Mouse (Mus musculus) midbrain, embryonic 14.5 days (tissue): ENCODE results near the gene Cfi. TPM values are rescaled to one million over a fixed set of nuclear protein-coding genes. Genes with fewer than 3 reads are reported as not detected.

Source experiments
- ATAC-seq: fragments of 200-750 bp; cut with Nextera tagmentation; 2 replicates; pipeline ENCODE4 v1.8.0; 2017; ENCODE audit warnings: moderate number of reproducible peaks, moderate library complexity; ENCODE audit not compliant: low FRiP score, low TSS enrichment
- DNase-seq: peaks from one replicate; pipeline ENCODE4 v3.0.0-alpha.2; 2015
- H3K27ac ChIP-seq: fragments of 300-500 bp; sonication (generic); replicated peaks from 2 replicates; pipeline ENCODE4 v1.5.1; 2014; ENCODE audit warnings: mild to moderate bottlenecking, low read depth, low read length, moderate library complexity
- H3K27me3 ChIP-seq: fragments of 300-500 bp; sonication (generic); 2 replicates; pipeline ENCODE4 v1.6.1; 2014; ENCODE audit warnings: low read length, control low read depth, mixed read lengths; ENCODE audit not compliant: control insufficient read depth, insufficient read depth
- H3K36me3 ChIP-seq: fragments of 300-500 bp; sonication (generic); 2 replicates; pipeline ENCODE4 v1.6.1; 2014; ENCODE audit warnings: low read length, control low read depth; ENCODE audit not compliant: control insufficient read depth, insufficient read depth
- H3K4me1 ChIP-seq: fragments of 300-500 bp; sonication (generic); 2 replicates; pipeline ENCODE4 v1.6.1; 2014; ENCODE audit warnings: mild to moderate bottlenecking, antibody characterized with exemption, low read length, control low read depth; ENCODE audit not compliant: control insufficient read depth, insufficient read depth
- H3K4me2 ChIP-seq: fragments of 300-500 bp; sonication (generic); 2 replicates; pipeline ENCODE4 v1.6.1; 2014; ENCODE audit warnings: mild to moderate bottlenecking, low read length, moderate library complexity
- H3K4me3 ChIP-seq: fragments of 300-500 bp; sonication (generic); replicated peaks from 2 replicates; pipeline ENCODE4 v1.5.1; 2014; ENCODE audit warnings: low read depth, low read length
- H3K9ac ChIP-seq: fragments of 300-500 bp; sonication (generic); replicated peaks from 2 replicates; pipeline ENCODE4 v1.6.1; 2014; ENCODE audit warnings: mild to moderate bottlenecking, low read length, moderate library complexity
- H3K9me3 ChIP-seq: fragments of 300-500 bp; sonication (generic); 2 replicates; pipeline ENCODE4 v1.6.1; 2016; ENCODE audit warnings: low read length, control low read depth, mixed read lengths; ENCODE audit not compliant: control insufficient read depth
- WGBS: fragments of 180-500 bp; shearing (Covaris S2); extraction: QIAGEN DNeasy Blood & Tissue Kit; methylation state at CpG from one replicate; pipeline ENCODE4 v1.1.7; 2014; 5-methylcytosine and 5-hydroxymethylcytosine counted together
- polyA plus RNA-seq: library from polyadenylated mRNA; unstranded; fragments of >200 nt; fragmentation: Nextera tagmentation; extraction: Ambion mirVana; gene quantifications from 2 replicates; pipeline ENCODE4 v1.2.1, GENCODE M21; 2014

Cfi gene
- polyA plus RNA-seq, 1 experiment from 2014 or later, result 0.39 TPM

GRCm38 (mm10) chr3:129923581-129923980 lies 87.9 kb downstream of the Cfi start:
- no peak overlapping the region for H3K4me3 ChIP-seq
- no peaks in the 10 kb centered on the region for H3K27me3 ChIP-seq
- no peaks in the 10 kb centered on the region for H3K4me1 ChIP-seq
- H3K4me2 ChIP-seq, result no peak overlapping the region
- DNase-seq (no peak), ATAC-seq (no peak)
- H3K27ac ChIP-seq, result no peak overlapping the region
- 92% methylated on average over 7 of the region's 7 CpGs for WGBS
- no peak overlapping the region for H3K9ac ChIP-seq
- no peaks in the 10 kb centered on the region for H3K36me3 ChIP-seq
- no peaks in the 10 kb centered on the region for H3K9me3 ChIP-seq

Other genes starting within 250 kb of the Cfi start
- 1.8 TPM in 2 replicates for gene Egf, start 80.6 kb upstream of the Cfi start, polyA plus RNA-seq
- gene Lrit3, start 31.9 kb upstream of the Cfi start, polyA plus RNA-seq, result not detected in 2 replicates
- 0.14 and 0.19 TPM in 2 replicates for gene Rrh, start 13.3 kb upstream of the Cfi start, polyA plus RNA-seq
- gene Gar1, start 4.5 kb upstream of the Cfi start, polyA plus RNA-seq, result 16.8 and 21.9 TPM in 2 replicates
- 36.7 and 43.5 TPM in 2 replicates for gene Pla2g12a, start 42.7 kb downstream of the Cfi start, polyA plus RNA-seq
- gene Casp6, start 65.5 kb downstream of the Cfi start, polyA plus RNA-seq, result 19.0 and 24.4 TPM in 2 replicates
- 2.6 and 5.6 TPM in 2 replicates for gene Mcub, start 134.3 kb downstream of the Cfi start, polyA plus RNA-seq
- gene Sec24b, start 225.7 kb downstream of the Cfi start, polyA plus RNA-seq, result 30.6 and 36.3 TPM in 2 replicates